Mouse (Mus musculus): ENCODE measurements around the gene Zfp787.
"Not testable (repeated sequence)": the region's sequence is repeated elsewhere in the genome, so short reads cannot be mapped to it uniquely, and the experiment has no call there.

The Zfp787 gene

GRCm38 (mm10) chr7:6120104-6120503 lies 35.7 kb downstream of the Zfp787 start:
- not testable (repeated sequence) for DNase-seq (ENCODE audit: low read depth, low spot score)

GRCm38 (mm10) chr7:6119501-6119900 lies 36.3 kb downstream of the Zfp787 start:
- DNase-seq (ENCODE audit: low read depth, low spot score): no peak
